Mouse (Mus musculus): ENCODE data around the gene S100a6.

Gene S100a6

GRCm38 (mm10) chr3:90601486-90602110 lies 11.1 kb upstream of the S100a6 start, which contains the start of gene Gm42674:
Gene Gm42674 (plus strand): TSS chr3:90601904.
- no peak for DNase-seq

- DNase-seq: no peak
Observed at GRCm38 (mm10) chr3:90603623-90604022, 9.1 kb upstream of the S100a6 start, which contains the start of gene S100a4. Gene S100a4 (plus strand): TSS chr3:90603771.

- DNase-seq: peak; percentile 38
Observed at GRCm38 (mm10) chr3:90604416-90604815, 8.3 kb upstream of the S100a6 start.

GRCm38 (mm10) chr3:90605049-90605448 lies 7.6 kb upstream of the S100a6 start:
- no peak for DNase-seq

- no peak for DNase-seq
Observed at GRCm38 (mm10) chr3:90605736-90606135, 6.9 kb upstream of the S100a6 start.

- DNase-seq: no peak
Observed at GRCm38 (mm10) chr3:90606185-90606584, 6.5 kb upstream of the S100a6 start.

- DNase-seq: no peak
Observed at GRCm38 (mm10) chr3:90607361-90607760, 5.3 kb upstream of the S100a6 start.

- DNase-seq: no peak
Observed at GRCm38 (mm10) chr3:90608223-90608622, 4.5 kb upstream of the S100a6 start, which contains the start of gene S100a5. Gene S100a5 (plus strand): TSS chr3:90608523.

- DNase-seq: no peak
Observed at GRCm38 (mm10) chr3:90609102-90609501, 3.6 kb upstream of the S100a6 start.

- DNase-seq: no peak
Observed at GRCm38 (mm10) chr3:90611494-90611893, 1.2 kb upstream of the S100a6 start.

- DNase-seq: no peak
Observed at GRCm38 (mm10) chr3:90612061-90612460, 621 bp upstream of the S100a6 start.

- no peak for DNase-seq
Observed at GRCm38 (mm10) chr3:90613461-90614147, 922 bp downstream of the S100a6 start.

GRCm38 (mm10) chr3:90614148-90614530 lies 1.5 kb downstream of the S100a6 start:
- no peak for DNase-seq

- no peak for DNase-seq
Observed at GRCm38 (mm10) chr3:90614611-90615251, 2.0 kb downstream of the S100a6 start.

- peak; percentile 40 for DNase-seq
Observed at GRCm38 (mm10) chr3:90615415-90615814, 2.7 kb downstream of the S100a6 start.

- DNase-seq: no peak
Observed at GRCm38 (mm10) chr3:90615911-90616310, 3.2 kb downstream of the S100a6 start.

GRCm38 (mm10) chr3:90617586-90617985 lies 4.9 kb downstream of the S100a6 start:
- no peak for DNase-seq

- no peak for DNase-seq
Observed at GRCm38 (mm10) chr3:90621552-90621951, 8.9 kb downstream of the S100a6 start.

- peak; percentile 71 for DNase-seq
Observed at GRCm38 (mm10) chr3:90623435-90624071, 10.9 kb downstream of the S100a6 start.

GRCm38 (mm10) chr3:90625496-90625895 lies 12.8 kb downstream of the S100a6 start:
- no peak for DNase-seq

GRCm38 (mm10) chr3:90626266-90627021 lies 13.8 kb downstream of the S100a6 start:
- DNase-seq: no peak

- DNase-seq: no peak
Observed at GRCm38 (mm10) chr3:90627366-90627765, 14.7 kb downstream of the S100a6 start.

GRCm38 (mm10) chr3:90627807-90628206 lies 15.1 kb downstream of the S100a6 start:
- DNase-seq: no peak

Measured in right cerebral cortex, postnatal 4 days (tissue).